Mouse (Mus musculus) megakaryocyte, embryonic 14.5 days (primary cell): ENCODE results near the gene Dock6.

ENCODE experiments used
- FLI1 ChIP-seq: IDR thresholded peaks from 2 replicates; pipeline ENCODE4 v1.6.1; 2012; ENCODE audit warnings: low read length, inconsistent platforms, mixed read lengths
- GATA1 ChIP-seq: IDR thresholded peaks from 3 replicates; pipeline ENCODE4 v1.6.1; 2012; ENCODE audit warnings: mixed read lengths, low read length, inconsistent platforms, borderline replicate concordance

DNA sequence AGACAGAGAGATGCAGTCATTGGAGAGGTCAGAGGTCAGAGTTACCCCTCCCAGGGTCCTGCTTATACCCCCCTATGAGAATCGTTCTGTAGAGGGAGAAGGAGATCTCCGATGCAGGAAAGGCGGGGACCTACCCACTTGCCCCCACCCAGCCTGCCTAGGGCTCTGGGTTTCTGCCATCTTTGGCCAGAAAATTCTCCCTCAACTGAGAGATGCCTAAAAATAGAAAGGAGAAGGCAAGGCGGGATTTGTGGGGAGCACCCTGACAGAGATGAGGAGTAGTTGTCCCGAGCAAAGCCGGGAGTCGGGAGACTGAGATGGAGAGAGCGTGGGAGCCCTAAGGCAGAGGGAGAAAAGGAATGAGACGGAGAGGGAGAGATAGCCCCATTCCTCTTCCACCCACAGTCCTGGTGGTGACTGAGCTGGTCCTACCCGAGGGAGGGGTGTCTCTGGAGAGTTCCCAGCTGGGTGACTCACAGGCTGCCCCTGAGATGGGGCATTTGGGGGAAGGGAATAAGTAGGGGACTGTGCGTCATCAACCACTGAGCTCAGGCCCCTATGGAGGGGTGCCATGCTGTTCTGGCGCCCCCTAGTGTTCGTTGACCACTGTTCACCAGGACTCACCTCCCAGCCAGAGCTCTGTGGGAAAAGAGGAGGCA is 48.3 kb downstream of the Dock6 start:
- TF ChIP-seq FLI1 = no peak
- no peak for TF ChIP-seq GATA1
